Mouse (Mus musculus) CH12.LX (cell line): Measurements from ENCODE around the gene Pcsk1n. TPM values are rescaled to one million over a fixed set of nuclear protein-coding genes. Genes with fewer than 3 reads are reported as not detected.

ENCODE experiments used
- DNase-seq: peaks from one replicate; pipeline ENCODE4 v3.0.0-alpha.2; 2013; ENCODE audit errors: extremely low read depth
- H3K27ac ChIP-seq: 2 replicates; pipeline ENCODE4 v1.5.1; 2012; ENCODE audit warnings: low read depth, mild to moderate bottlenecking, control low read depth, moderate library complexity; ENCODE audit not compliant: insufficient read depth
- H3K27me3 ChIP-seq: replicated peaks from 2 replicates; pipeline ENCODE3; 2012; ENCODE audit warnings: inconsistent platforms
- H3K36me3 ChIP-seq, 2 experiments: replicated peaks in 1 of 2; 2 replicates each; pipeline versions ENCODE3 to v1.6.1; 2012; ENCODE audit warnings: inconsistent platforms in 1 of 2, low read length in 1 of 2, mild to moderate bottlenecking in 1 of 2, mixed read lengths in 1 of 2, moderate library complexity in 1 of 2; ENCODE audit not compliant: control insufficient read depth in 1 of 2, insufficient read depth in 1 of 2
- H3K4me1 ChIP-seq, 2 experiments: 2 replicates each; pipeline ENCODE4 v1.6.1; 2012; ENCODE audit warnings: inconsistent platforms in 1 of 2, moderate library complexity in 1 of 2; ENCODE audit not compliant: insufficient read depth in 2 of 2, control insufficient read depth in 1 of 2
- H3K4me2 ChIP-seq: 2 replicates; pipeline ENCODE4 v1.6.1; 2012; ENCODE audit warnings: low read depth, mild to moderate bottlenecking, control low read depth; ENCODE audit not compliant: poor library complexity, insufficient read depth, severe bottlenecking
- H3K4me3 ChIP-seq, 3 experiments: fragments of 150-350 bp in 1 of 3; sonication (generic) in 1 of 3; replicated peaks in 1 of 3; 2 replicates each; pipeline versions ENCODE3 to v1.5.1; 2011 to 2012; ENCODE audit warnings: low read depth in 2 of 3, low read length in 2 of 3, mild to moderate bottlenecking in 2 of 3, moderate library complexity in 2 of 3, control low read depth in 1 of 3, improper control_type of control experiment in 1 of 3, inconsistent platforms in 1 of 3, mixed read lengths in 1 of 3; ENCODE audit not compliant: poor library complexity in 1 of 3
- H3K79me2 ChIP-seq: replicated peaks from 2 replicates; pipeline ENCODE4 v1.6.1; 2012; ENCODE audit warnings: mild to moderate bottlenecking, moderate library complexity; ENCODE audit not compliant: control insufficient read depth, poor library complexity, insufficient read depth, severe bottlenecking; ENCODE audit errors: extremely low read depth
- H3K9ac ChIP-seq: 2 replicates; pipeline ENCODE4 v1.6.1; 2012; ENCODE audit warnings: low read depth, mild to moderate bottlenecking, control low read depth, moderate library complexity; ENCODE audit not compliant: insufficient read depth
- H3K9me3 ChIP-seq: replicated peaks from 2 replicates; pipeline ENCODE3; 2012; ENCODE audit warnings: low read length, inconsistent platforms, mixed read lengths
- CHD1 ChIP-seq: IDR thresholded peaks from 2 replicates; pipeline ENCODE4 v1.6.1; 2012; ENCODE audit warnings: low read depth, low read length, improper control_type of control experiment, inconsistent platforms
- CHD2 ChIP-seq: IDR thresholded peaks from 2 replicates; pipeline ENCODE4 v1.6.1; 2011; ENCODE audit warnings: low read length, improper control_type of control experiment
- E2F4 ChIP-seq: IDR thresholded peaks from 2 replicates; pipeline ENCODE4 v1.6.1; 2011; ENCODE audit warnings: low read depth, low read length, improper control_type of control experiment; ENCODE audit not compliant: insufficient replicate concordance
- ELF1 ChIP-seq: IDR thresholded peaks from 2 replicates; pipeline ENCODE4 v1.6.1; 2014; ENCODE audit warnings: low read depth, mild to moderate bottlenecking, inconsistent platforms, low read length, improper control_type of control experiment
- EP300 ChIP-seq: IDR thresholded peaks from 2 replicates; pipeline ENCODE4 v1.6.1; 2011; ENCODE audit warnings: low read length, improper control_type of control experiment
- GABPA ChIP-seq: IDR thresholded peaks from 2 replicates; pipeline ENCODE4 v1.6.1; 2012; ENCODE audit warnings: low read depth, low read length, improper control_type of control experiment, inconsistent platforms; ENCODE audit not compliant: insufficient replicate concordance
- HCFC1 ChIP-seq: IDR thresholded peaks from 2 replicates; pipeline ENCODE4 v1.6.1; 2012; ENCODE audit warnings: low read depth, mild to moderate bottlenecking, inconsistent platforms, low read length, improper control_type of control experiment
- IRF4 ChIP-seq: IDR thresholded peaks from 2 replicates; pipeline ENCODE4 v1.6.1; 2014; ENCODE audit warnings: low read depth, mild to moderate bottlenecking, inconsistent platforms, low read length, improper control_type of control experiment
- JUN ChIP-seq: IDR thresholded peaks from 2 replicates; pipeline ENCODE4 v1.6.1; 2011; ENCODE audit warnings: low read depth, mild to moderate bottlenecking, low read length, improper control_type of control experiment, moderate library complexity; ENCODE audit not compliant: insufficient read depth
- JUND ChIP-seq: conservative IDR thresholded peaks from 2 replicates; pipeline ENCODE4 v1.6.1; 2011; ENCODE audit warnings: low read depth, low read length, improper control_type of control experiment
- KAT2A ChIP-seq: IDR thresholded peaks from 2 replicates; pipeline ENCODE4 v1.6.1; 2012; ENCODE audit warnings: low read length, improper control_type of control experiment, inconsistent platforms; ENCODE audit not compliant: insufficient replicate concordance
- MAX ChIP-seq: IDR thresholded peaks from 2 replicates; pipeline ENCODE4 v1.6.1; 2011; ENCODE audit warnings: low read length, improper control_type of control experiment
- MAZ ChIP-seq: IDR thresholded peaks from 2 replicates; pipeline ENCODE4 v1.6.1; 2012; ENCODE audit warnings: low read depth, mild to moderate bottlenecking, inconsistent platforms, low read length, improper control_type of control experiment, moderate library complexity
- MEF2A ChIP-seq: IDR thresholded peaks from 2 replicates; pipeline ENCODE4 v1.6.1; 2014; ENCODE audit warnings: low read depth, mild to moderate bottlenecking, inconsistent platforms, low read length, improper control_type of control experiment, borderline replicate concordance
- MXI1 ChIP-seq: IDR thresholded peaks from 2 replicates; pipeline ENCODE4 v1.6.1; 2011; ENCODE audit warnings: mild to moderate bottlenecking, low read depth, low read length, improper control_type of control experiment
- MYC ChIP-seq: IDR thresholded peaks from 2 replicates; pipeline ENCODE4 v1.6.1; 2011; ENCODE audit warnings: low read depth, mild to moderate bottlenecking, improper control_type of control experiment, low read length
- NELFE ChIP-seq: IDR thresholded peaks from 2 replicates; pipeline ENCODE4 v1.6.1; 2011; ENCODE audit warnings: low read depth, low read length, improper control_type of control experiment
- NRF1 ChIP-seq: IDR thresholded peaks from 2 replicates; pipeline ENCODE4 v1.6.1; 2014; ENCODE audit warnings: low read depth, mild to moderate bottlenecking, inconsistent platforms, low read length, improper control_type of control experiment, moderate library complexity
- PAX5 ChIP-seq: IDR thresholded peaks from 2 replicates; pipeline ENCODE4 v1.6.1; 2012; ENCODE audit warnings: low read length, inconsistent platforms, mixed read lengths
- POLR2A ChIP-seq: IDR thresholded peaks from 2 replicates; pipeline ENCODE4 v1.6.1; 2011; ENCODE audit warnings: low read depth, mild to moderate bottlenecking, improper control_type of control experiment, low read length
- POLR2AphosphoS2 ChIP-seq: IDR thresholded peaks from 2 replicates; pipeline ENCODE4 v1.6.1; 2011; ENCODE audit warnings: low read depth, low read length, improper control_type of control experiment
- RAD21 ChIP-seq: IDR thresholded peaks from 2 replicates; pipeline ENCODE4 v1.6.1; 2011; ENCODE audit warnings: low read depth, mild to moderate bottlenecking, low read length, improper control_type of control experiment, moderate library complexity
- RCOR1 ChIP-seq: conservative IDR thresholded peaks from 2 replicates; pipeline ENCODE4 v1.6.1; 2012; ENCODE audit warnings: low read depth, mild to moderate bottlenecking, inconsistent platforms, low read length, improper control_type of control experiment
- SIN3A ChIP-seq: IDR thresholded peaks from 2 replicates; pipeline ENCODE4 v1.6.1; 2012; ENCODE audit warnings: low read length, improper control_type of control experiment, inconsistent platforms
- SMC3 ChIP-seq: IDR thresholded peaks from 2 replicates; pipeline ENCODE4 v1.6.1; 2011; ENCODE audit warnings: low read depth, low read length, improper control_type of control experiment
- TBP ChIP-seq: conservative IDR thresholded peaks from 2 replicates; pipeline ENCODE4 v1.6.1; 2011; ENCODE audit warnings: low read depth, low read length, improper control_type of control experiment
- TCF12 ChIP-seq: IDR thresholded peaks from 2 replicates; pipeline ENCODE4 v1.6.1; 2014; ENCODE audit warnings: low read depth, mild to moderate bottlenecking, inconsistent platforms, low read length, improper control_type of control experiment
- UBTF ChIP-seq: IDR thresholded peaks from 2 replicates; pipeline ENCODE4 v1.6.1; 2012; ENCODE audit warnings: low read depth, mild to moderate bottlenecking, inconsistent platforms, low read length, improper control_type of control experiment, moderate library complexity
- USF2 ChIP-seq: conservative IDR thresholded peaks from 2 replicates; pipeline ENCODE4 v1.6.1; 2011; ENCODE audit warnings: low read depth, low read length, improper control_type of control experiment
- dilution Hi-C: fragments of 300-500 bp; cut with MboI; formaldehyde crosslinking; loops from 2 replicates; pipeline ENCODE4 v1.14.3; 2020; ENCODE audit warnings: low sequenced_read_pairs; ENCODE audit not compliant: extremely low pct_unique_long_range_greater_than_20kb, extremely low pct_ligation_motif_present
- in situ Hi-C: fragments of 300-500 bp; cut with MboI; formaldehyde crosslinking; loops from 3 replicates; pipeline ENCODE4 v1.14.3; 2019; ENCODE audit warnings: low sequenced_read_pairs, low pct_ligation_motif_present, low pct_unique_long_range_greater_than_20kb, mixed read lengths
- polyA plus RNA-seq: library from polyadenylated mRNA; unstranded; fragments of >175 nt; gene quantifications from 2 replicates; pipeline ENCODE4 v1.2.1, GENCODE M21; 2012; ENCODE audit warnings: low read depth; ENCODE audit not compliant: insufficient read length
- total RNA-seq, 2 experiments: library from RNA; depleted of rRNA; stranded (reverse); fragments of 300-350 nt in 1 of 2; fragments of >200 nt in 1 of 2; gene quantifications; 2 replicates each; pipeline ENCODE4 v1.2.3; 2012 to 2014

Pcsk1n gene
- total and polyA plus RNA-seq, 3 experiments, result not detected

DNA sequence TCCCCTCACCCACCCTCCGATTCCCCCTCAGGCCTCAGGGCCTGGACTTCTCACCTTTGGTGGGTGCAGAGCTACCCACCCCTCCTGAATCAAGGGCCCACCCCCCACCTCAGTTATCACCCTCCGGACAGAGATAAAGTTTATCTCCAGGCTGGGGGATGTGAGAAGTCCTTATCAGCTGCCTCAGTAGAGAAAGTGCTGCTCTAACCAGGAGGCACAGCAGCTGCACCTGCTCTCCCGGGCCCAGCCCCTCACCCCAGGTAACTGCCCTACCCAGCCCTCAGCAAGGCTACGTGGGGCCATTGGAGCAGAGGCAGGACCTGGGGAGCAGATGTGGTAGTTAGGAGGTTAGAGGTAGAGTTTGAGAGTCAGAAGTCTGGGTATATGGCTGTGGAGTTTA is 46.5 kb downstream of the Pcsk1n start:
- no peaks in the 10 kb centered on the region for H3K79me2 ChIP-seq
- H3K9me3 ChIP-seq, result no peaks in the 10 kb centered on the region
- H3K9ac ChIP-seq, result no peak overlapping the region
- H3K4me1 ChIP-seq, result peaks cover 3 to 9% of the 10 kb centered on the region in 2 experiments; a peak in 3 of 4 replicates
- no peak for DNase-seq
- TF ChIP-seq RAD21 (no peak), JUN (no peak), SIN3A (no peak), MYC (no peak), TBP (no peak), IRF4 (no peak), TCF12 (no peak), NRF1 (no peak), ELF1 (no peak), NELFE (no peak), RCOR1 (no peak), JUND (no peak), PAX5 (no peak), CHD2 (no peak), CHD1 (no peak), KAT2A (no peak), HCFC1 (no peak), MAZ (no peak), POLR2A (no peak), E2F4 (no peak)
- TF ChIP-seq, all 38 proteins: peak for 0
- dilution Hi-C loops, result no loop called here
- no peak overlapping the region for H3K27ac ChIP-seq
- no peaks in the 10 kb centered on the region for H3K36me3 ChIP-seq
- in situ Hi-C loops, result no loop called here
- H3K4me3 ChIP-seq, result no peak overlapping the region
- no peaks in the 10 kb centered on the region for H3K27me3 ChIP-seq
- H3K4me2 ChIP-seq, result no peak overlapping the region

DNA sequence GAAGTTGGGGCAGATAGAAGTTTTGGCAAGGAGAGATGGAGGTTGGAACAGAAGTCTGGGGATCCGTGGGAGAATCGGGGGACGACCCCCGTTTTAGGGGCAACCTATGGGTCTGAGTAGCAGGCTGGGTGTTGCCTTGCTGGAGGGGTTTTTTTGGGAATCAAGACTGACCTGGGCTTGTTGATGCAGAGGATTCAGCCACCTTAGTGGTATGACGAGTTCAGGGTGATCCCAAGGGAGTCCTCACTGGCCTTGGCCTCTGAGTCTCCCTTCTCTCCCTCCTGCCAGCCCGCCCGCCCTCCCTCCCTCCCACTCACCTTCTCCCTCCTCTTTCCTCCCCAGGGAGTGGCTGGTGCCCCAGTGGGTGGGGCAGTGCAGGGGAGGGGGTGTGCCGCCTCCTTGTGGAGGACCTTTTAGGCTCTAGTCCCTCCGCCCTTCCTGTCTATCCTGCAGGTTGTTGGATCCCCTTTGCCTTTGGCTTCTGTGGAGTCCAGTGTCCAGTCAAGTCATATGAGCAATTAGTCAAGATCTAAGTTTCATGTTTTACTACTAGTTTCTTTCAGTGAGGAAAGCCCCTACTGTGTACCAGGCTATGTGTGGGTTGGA is 48.1 kb downstream of the Pcsk1n start:
- Histone ChIP-seq H3K27ac (no peak overlapping the region), H3K27me3 (no peaks in the 10 kb centered on the region), H3K79me2 (no peaks in the 10 kb centered on the region), H3K36me3 (no peaks in the 10 kb centered on the region), H3K9ac (no peak overlapping the region), H3K4me1 (peaks cover 3 to 9% of the 10 kb centered on the region in 2 experiments; a peak in 3 of 4 replicates), H3K4me3 (no peak overlapping the region), H3K4me2 (no peak overlapping the region), H3K9me3 (no peaks in the 10 kb centered on the region)
- dilution Hi-C loops, result no loop called here
- no peak for DNase-seq
- in situ Hi-C loops, result no loop called here
- TF ChIP-seq USF2 (no peak), SMC3 (no peak), CHD1 (no peak), TBP (no peak), RCOR1 (no peak), MEF2A (no peak), MAX (no peak), POLR2AphosphoS2 (no peak), POLR2A (no peak), SIN3A (no peak), JUND (no peak), MXI1 (no peak), UBTF (no peak), KAT2A (no peak), GABPA (no peak), MAZ (no peak), EP300 (no peak), MYC (no peak)
